Mouse (Mus musculus) liver, embryonic 14.5 days (tissue): ENCODE measurements at regions not wholly inside any gene's neighbourhood (a gene's known extent, or its start where the extent isn't known, plus 50 kb on each side); places are given as distances from the start of the nearest gene placed in this dataset.

Experiments used
- CTCF ChIP-seq: IDR thresholded peaks from 2 replicates; pipeline ENCODE4 v1.5.1; 2016; ENCODE audit warnings: antibody characterized with exemption, low read depth, control low read depth
- EP300 ChIP-seq: IDR thresholded peaks from 2 replicates; pipeline ENCODE4 v1.6.1; 2016; ENCODE audit warnings: antibody characterized with exemption, low read depth

DNA sequence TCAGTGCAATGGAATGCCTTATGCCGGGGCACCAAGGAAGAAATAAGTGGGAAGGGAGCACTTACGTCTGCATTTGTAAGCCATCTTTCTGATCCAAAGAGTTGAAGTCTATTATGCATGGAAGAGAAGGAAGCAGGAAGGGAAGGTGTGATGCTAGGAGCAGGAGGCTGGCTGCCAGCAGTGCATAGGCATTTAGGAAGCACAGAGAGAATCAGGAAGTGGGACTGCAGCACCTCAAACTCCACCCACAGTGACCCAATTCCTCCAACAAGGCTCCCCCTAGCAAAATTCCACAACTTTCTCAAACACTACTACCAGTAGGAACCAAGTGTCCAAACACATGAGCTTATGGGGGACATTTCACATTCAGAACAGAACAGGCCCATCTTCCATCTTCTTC, 233.2 kb downstream of the Lrrc3b start:
- TF ChIP-seq CTCF (no peak), EP300 (no peak)
